Comparison of ENCODE assay signal across 26 mouse cellular contexts in genomic region chr2:103888023-103888422, GRCm38 (mm10).
A peak's percentile ranks its signal among the peaks of the same experiment; 100 is the strongest.
DNase-seq lines count a peak whose midpoint lies in the region; ATAC-seq and TF ChIP-seq lines count a peak whose summit lies in the region.
"Had no signal": no experiment of that assay in that cellular context is flagged by ENCODE, and none has a peak within 500 bp of the region (broad histone marks: within the 10 kb centered on the region; RNA-seq: fewer than 3 reads in every experiment).

No protein-coding gene starts in this region.

- no peak overlapping the region for H3K4me2 ChIP-seq in stomach, embryonic 15.5 days
- H3K4me2 ChIP-seq in stomach, postnatal 0 days (replicated peaks; ENCODE audit: low read depth): no peak overlapping the region
- H3K4me2 ChIP-seq in liver, embryonic 15.5 days: 0 out of 2 replicates have a peak overlapping the region, but pooled peaks have one; percentile 2
- H3K4me2 ChIP-seq: embryonic facial prominence, embryonic 13.5 days; forebrain, embryonic 13.5 days; heart, embryonic 12.5 days; hindbrain, embryonic 14.5 days; limb, embryonic 13.5 days; midbrain, embryonic 11.5 days; neural tube, embryonic 12.5 days had no signal

- H3K9me3 ChIP-seq in stomach, embryonic 15.5 days: no peaks in the 10 kb centered on the region
- no peaks in the 10 kb centered on the region for H3K9me3 ChIP-seq in stomach, postnatal 0 days (ENCODE audit: control insufficient read depth, low read length)
- no peaks in the 10 kb centered on the region for H3K9me3 ChIP-seq in liver, embryonic 15.5 days (replicated peaks)
- no peaks in the 10 kb centered on the region for H3K9me3 ChIP-seq in hindbrain, embryonic 10.5 days
- H3K9me3 ChIP-seq: embryonic facial prominence, embryonic 13.5 days; forebrain, embryonic 13.5 days; heart, embryonic 12.5 days; limb, embryonic 13.5 days; neural tube, embryonic 12.5 days had no signal

- H3K27me3 ChIP-seq in stomach, embryonic 15.5 days (replicated peaks): no peaks in the 10 kb centered on the region
- H3K27me3 ChIP-seq in stomach, postnatal 0 days (ENCODE audit: control insufficient read depth, insufficient read depth, low read length): no peaks in the 10 kb centered on the region
- no peaks in the 10 kb centered on the region for H3K27me3 ChIP-seq in liver, embryonic 15.5 days
- no peaks in the 10 kb centered on the region for H3K27me3 ChIP-seq in hindbrain, embryonic 10.5 days (ENCODE audit: insufficient read depth, poor library complexity, severe bottlenecking)
- H3K27me3 ChIP-seq: embryonic facial prominence, embryonic 13.5 days; forebrain, embryonic 13.5 days; limb, embryonic 13.5 days; neural tube, embryonic 12.5 days had no signal

- H3K27ac ChIP-seq in stomach, embryonic 15.5 days: no peak overlapping the region
- H3K27ac ChIP-seq in stomach, postnatal 0 days (replicated peaks): no peak overlapping the region
- peak overlapping the region; percentile 99 for H3K27ac ChIP-seq in liver, embryonic 15.5 days (replicated peaks)
- no peak overlapping the region for H3K27ac ChIP-seq in hindbrain, embryonic 10.5 days
- H3K27ac ChIP-seq: embryonic facial prominence, embryonic 13.5 days; forebrain, embryonic 13.5 days; hindbrain, embryonic 14.5 days; limb, embryonic 13.5 days; neural tube, embryonic 12.5 days had no signal

- TF ChIP-seq EP300 in stomach, postnatal 0 days (optimal IDR thresholded peaks at IDR 0.05): no peak

- no peaks in the 10 kb centered on the region for H3K36me3 ChIP-seq in stomach, embryonic 15.5 days
- H3K36me3 ChIP-seq in stomach, postnatal 0 days (ENCODE audit: control insufficient read depth, insufficient read depth, low read length): no peaks in the 10 kb centered on the region
- H3K36me3 ChIP-seq in liver, embryonic 15.5 days (replicated peaks): no peaks in the 10 kb centered on the region
- no peaks in the 10 kb centered on the region for H3K36me3 ChIP-seq in hindbrain, embryonic 10.5 days
- H3K36me3 ChIP-seq: embryonic facial prominence, embryonic 13.5 days; heart, embryonic 12.5 days; limb, embryonic 13.5 days; neural tube, embryonic 12.5 days had no signal

- peak; percentile 70; the same call in 1 of the 2 replicates for ATAC-seq in stomach, embryonic 15.5 days (ENCODE audit: insufficient read depth, low FRiP score, low read depth)
- no peak for ATAC-seq in stomach, postnatal 0 days (ENCODE audit: low FRiP score, low TSS enrichment)
- ATAC-seq in liver, embryonic 15.5 days (ENCODE audit: insufficient read depth): peak; percentile 88
- ATAC-seq: forebrain, embryonic 13.5 days; intestine, postnatal 0 days had no signal

- WGBS in stomach, embryonic 15.5 days: 85% methylated on average over 7 of the region's 7 CpGs
- WGBS in stomach, postnatal 0 days: 86% methylated on average over 6 of the region's 7 CpGs
- 46% methylated on average over 7 of the region's 7 CpGs for WGBS in liver, embryonic 15.5 days (ENCODE audit: insufficient replicate concordance)
- 92% methylated on average over 7 of the region's 7 CpGs for WGBS in hindbrain, embryonic 10.5 days

- no peak for DNase-seq in stomach, postnatal 0 days (ENCODE audit: low spot score)
- DNase-seq in liver: peak; percentile 74
- no peak for DNase-seq in hindbrain, embryonic 10.5 days (ENCODE audit: low spot score)
- no peak for DNase-seq in lung, postnatal 36 days
- DNase-seq in ovary, postnatal 36 days (ENCODE audit: low spot score): no peak
- no peak for DNase-seq in layer of hippocampus, postnatal 10 days (ENCODE audit: low spot score in 2 of 2)
- DNase-seq: cerebellum, adult 11-12 months; cerebellum, adult 9-11 months; gastrocnemius, postnatal 25 days; heart, adult 11 months; heart, postnatal 4 days; kidney, postnatal 25 days; lung, adult 2 months; lung, postnatal 10 days; right cerebral cortex, postnatal 4 days had no signal

- H3K9ac ChIP-seq in stomach, embryonic 15.5 days: no peak overlapping the region
- no peak overlapping the region for H3K9ac ChIP-seq in stomach, postnatal 0 days (ENCODE audit: low read length)
- H3K9ac ChIP-seq in liver, embryonic 15.5 days: peak overlapping the region; percentile 31; the same call in 1 of the 2 replicates
- H3K9ac ChIP-seq: embryonic facial prominence, embryonic 13.5 days; forebrain, embryonic 13.5 days; heart, embryonic 12.5 days; hindbrain, embryonic 14.5 days; limb, embryonic 13.5 days; neural tube, embryonic 12.5 days had no signal

- no peak for TF ChIP-seq CTCF in stomach, postnatal 0 days (IDR thresholded peaks at IDR 0.05; ENCODE audit: low read depth)

- H3K4me1 ChIP-seq in stomach, embryonic 15.5 days: no peaks in the 10 kb centered on the region
- no peaks in the 10 kb centered on the region for H3K4me1 ChIP-seq in stomach, postnatal 0 days (replicated peaks; ENCODE audit: control insufficient read depth, insufficient read depth)
- peaks cover 78% of the 10 kb centered on the region for H3K4me1 ChIP-seq in liver, embryonic 15.5 days (replicated peaks)
- peaks cover 17% of the 10 kb centered on the region for H3K4me1 ChIP-seq in hindbrain, embryonic 10.5 days (replicated peaks)
- H3K4me1 ChIP-seq: embryonic facial prominence, embryonic 13.5 days had no signal

- H3K4me3 ChIP-seq in stomach, embryonic 15.5 days (replicated peaks): no peak overlapping the region
- no peak overlapping the region for H3K4me3 ChIP-seq in stomach, postnatal 0 days (ENCODE audit: low read depth, low read length)
- H3K4me3 ChIP-seq in liver, embryonic 15.5 days (replicated peaks): no peak overlapping the region
- H3K4me3 ChIP-seq in hindbrain, embryonic 10.5 days: no peak overlapping the region
- H3K4me3 ChIP-seq: embryonic facial prominence, embryonic 13.5 days; forebrain, embryonic 13.5 days; heart, embryonic 12.5 days; limb, embryonic 13.5 days; myocyte; neural tube, embryonic 12.5 days had no signal
